Mouse (Mus musculus): ENCODE measurements around the gene Rras.

Gene Rras

DNA sequence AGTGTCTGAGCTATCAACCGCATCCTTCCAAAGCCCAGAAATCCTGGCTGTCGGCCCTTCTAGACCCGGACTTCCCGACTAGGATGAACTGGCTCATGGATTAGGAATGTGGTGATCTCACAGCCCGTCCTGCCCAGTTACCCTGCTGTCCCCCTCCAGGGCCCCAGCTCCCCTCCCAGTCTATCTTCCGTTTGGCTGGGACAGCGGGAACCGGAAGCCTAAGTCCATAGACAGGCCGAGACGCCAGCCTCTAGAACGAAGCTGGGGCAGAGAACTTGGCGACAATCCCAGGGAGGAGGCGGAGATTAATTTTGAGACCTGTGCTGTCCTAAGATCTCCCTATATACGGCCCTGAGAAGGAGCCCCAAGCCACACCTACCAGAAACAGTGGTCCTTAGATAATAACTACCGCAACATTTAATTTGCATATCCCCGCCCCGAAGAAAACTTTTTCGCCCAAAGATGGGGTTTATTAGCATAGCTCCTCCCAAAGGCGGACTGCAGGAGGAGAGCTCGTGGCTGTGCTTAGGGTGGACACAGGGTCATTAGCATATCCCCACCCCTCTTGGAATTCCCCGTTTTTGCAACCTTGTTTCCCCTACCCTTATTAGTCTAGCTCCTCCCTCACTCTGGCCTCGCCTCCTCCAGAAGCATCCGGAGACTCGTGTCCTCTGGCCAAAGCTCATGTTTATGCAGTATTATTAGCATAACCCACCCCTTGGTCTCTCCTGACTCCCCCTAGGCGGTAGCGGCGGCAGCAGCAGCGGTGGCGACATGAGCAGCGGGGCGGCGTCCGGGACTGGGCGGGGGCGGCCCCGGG lies at the start of gene Rras:
Gene Rras (plus strand): TSS at position 720 of the 820 bp plus-strand sequence.
- peak; percentile 99 for DNase-seq

DNA sequence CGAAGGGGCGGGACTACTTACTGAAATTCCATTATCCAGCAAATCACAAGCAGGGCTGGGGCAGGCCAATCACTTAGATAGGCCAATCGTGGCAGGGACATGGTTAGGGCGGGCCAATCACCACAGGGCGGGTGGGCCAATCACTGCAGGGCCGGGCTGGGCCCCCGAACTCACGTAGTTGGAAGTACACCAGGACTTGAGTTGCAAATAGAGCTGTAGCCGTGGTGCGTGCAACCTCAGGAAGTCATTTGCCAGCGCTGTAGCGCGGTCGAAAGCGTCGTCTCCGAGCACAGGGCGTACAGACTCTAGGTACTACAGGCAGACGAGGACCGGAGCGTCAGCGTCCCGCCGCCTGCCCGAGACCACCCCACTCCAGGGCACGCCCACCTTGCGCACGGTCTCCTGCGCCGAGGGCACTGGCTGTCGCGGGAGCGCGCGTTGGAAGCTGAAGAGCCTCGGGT lies 47.5 kb upstream of the Rras start:
- peak; percentile 91 for DNase-seq

DNA sequence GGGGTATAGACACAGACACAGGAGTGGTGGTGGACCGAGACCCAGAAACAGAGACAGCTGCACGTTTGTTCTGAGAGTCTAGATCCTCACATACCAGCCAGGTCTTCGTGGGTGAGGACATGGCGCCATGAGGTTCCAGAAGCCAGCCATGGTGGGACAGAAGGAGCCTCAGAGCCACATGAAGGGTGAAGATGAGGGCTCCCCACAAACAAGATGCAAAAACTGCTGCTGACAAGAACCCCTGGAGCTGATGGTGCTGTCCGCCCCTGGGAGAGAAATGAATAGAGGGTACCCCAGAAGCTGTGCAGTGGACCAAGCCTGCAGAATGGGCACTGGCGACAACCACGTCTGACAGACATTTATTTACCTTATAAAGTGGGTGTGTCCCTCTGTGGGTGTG lies 46.6 kb upstream of the Rras start:
- DNase-seq: no peak

GRCm38 (mm10) chr7:44973415-44974130 lies 44.2 kb upstream of the Rras start:
- no peak for DNase-seq

- peak; percentile 73 for DNase-seq
These were observed 43.2 kb upstream of the Rras start, which contains the start of gene Cpt1c for GRCm38 (mm10) chr7:44974383-44975116. TSS of gene Cpt1c (minus strand) at chr7:44974851.

DNA sequence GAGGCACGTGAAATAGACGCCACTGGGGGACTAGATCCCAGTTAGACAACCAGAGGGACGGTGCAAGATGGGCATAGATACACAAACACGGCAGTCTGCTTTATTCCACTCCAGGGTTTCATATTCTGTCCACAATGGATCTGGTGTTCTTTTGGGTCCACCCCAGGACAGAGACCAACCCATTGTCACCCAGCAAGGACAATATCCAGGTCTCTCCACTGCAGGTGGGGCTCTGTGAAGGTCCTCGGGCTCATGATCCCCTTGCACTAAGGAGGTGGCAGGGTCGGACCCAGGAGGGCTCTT lies 42.7 kb upstream of the Rras start:
- DNase-seq: no peak

GRCm38 (mm10) chr7:44978300-44978699 lies 39.5 kb upstream of the Rras start:
- DNase-seq: no peak

DNA sequence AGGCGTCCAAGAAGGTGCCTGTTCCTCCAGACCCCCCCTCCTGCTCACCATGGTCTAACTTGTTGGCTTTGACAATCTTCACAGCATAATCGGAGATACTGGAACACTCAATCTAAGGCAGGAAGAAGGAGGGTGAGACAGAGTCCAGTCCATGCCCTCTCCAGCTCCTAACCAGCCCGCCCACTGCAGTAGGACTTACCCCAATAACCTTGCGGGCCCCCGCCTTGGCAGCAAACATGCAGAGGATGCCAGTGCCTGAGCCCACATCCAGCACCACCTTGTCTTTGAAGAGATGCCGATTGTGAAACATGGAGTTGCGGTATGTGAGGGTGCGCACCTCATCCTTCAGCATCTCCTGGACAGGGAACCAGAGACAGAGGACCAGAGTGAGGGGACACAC lies 36.2 kb upstream of the Rras start:
- DNase-seq: no peak

DNA sequence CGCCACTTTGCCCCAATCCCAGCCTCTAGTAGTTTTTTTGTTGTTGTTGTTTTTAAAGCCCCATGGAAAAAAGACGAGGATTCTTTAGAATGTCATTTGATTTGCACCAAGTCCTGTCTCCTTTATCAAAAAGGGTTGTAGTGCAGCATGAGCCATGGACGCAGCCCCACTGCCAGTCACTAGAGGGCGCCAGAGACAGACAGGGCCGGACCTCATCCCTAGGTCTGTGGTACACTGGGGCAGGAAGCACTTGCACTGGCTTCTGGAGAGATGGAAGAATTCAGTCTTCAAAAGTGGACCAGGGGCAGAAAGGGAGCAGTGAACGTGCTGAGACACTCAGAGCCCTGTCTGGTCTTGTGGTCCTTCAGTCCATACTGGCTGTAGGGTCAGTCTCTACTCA lies 34.7 kb upstream of the Rras start:
- DNase-seq: peak; percentile 93

GRCm38 (mm10) chr7:44983944-44984832 lies 33.6 kb upstream of the Rras start:
- DNase-seq: no peak

- DNase-seq: no peak
These were observed 33.0 kb upstream of the Rras start for GRCm38 (mm10) chr7:44984833-44985164.

DNA sequence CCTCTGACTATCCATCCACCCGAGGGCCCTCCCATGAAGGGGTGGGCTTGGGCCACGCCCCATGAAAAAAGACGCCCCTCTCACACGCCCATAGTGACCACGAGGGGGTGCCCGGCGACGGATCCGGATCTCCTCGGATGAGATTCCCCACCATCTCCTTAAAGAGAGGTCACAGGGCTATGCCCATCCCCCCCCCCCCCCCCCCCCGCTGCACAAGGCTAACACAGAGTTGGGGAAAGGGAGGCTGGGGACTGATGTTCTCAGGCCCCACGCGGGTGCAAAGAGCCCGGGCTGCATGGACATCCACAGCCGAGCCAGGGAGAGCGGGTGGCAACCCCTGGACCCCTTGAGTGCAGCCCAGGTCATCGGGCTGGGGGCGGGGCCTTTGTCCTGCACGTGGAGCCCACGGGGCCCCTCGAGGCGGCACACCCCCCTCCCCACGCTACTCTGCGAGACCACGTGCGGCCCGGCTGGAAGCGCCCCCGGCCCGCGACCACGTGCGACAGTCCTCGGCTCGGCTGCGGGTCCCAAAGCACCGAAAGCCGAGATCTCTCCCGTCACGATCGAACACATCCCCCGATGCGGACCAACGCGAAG lies 32.1 kb upstream of the Rras start:
- DNase-seq: peak; percentile 73

GRCm38 (mm10) chr7:44986192-44986878 lies 31.4 kb upstream of the Rras start, which contains the start of gene Prmt1:
TSS of gene Prmt1 (minus strand) at chr7:44986568.
- DNase-seq: peak; percentile 100

DNA sequence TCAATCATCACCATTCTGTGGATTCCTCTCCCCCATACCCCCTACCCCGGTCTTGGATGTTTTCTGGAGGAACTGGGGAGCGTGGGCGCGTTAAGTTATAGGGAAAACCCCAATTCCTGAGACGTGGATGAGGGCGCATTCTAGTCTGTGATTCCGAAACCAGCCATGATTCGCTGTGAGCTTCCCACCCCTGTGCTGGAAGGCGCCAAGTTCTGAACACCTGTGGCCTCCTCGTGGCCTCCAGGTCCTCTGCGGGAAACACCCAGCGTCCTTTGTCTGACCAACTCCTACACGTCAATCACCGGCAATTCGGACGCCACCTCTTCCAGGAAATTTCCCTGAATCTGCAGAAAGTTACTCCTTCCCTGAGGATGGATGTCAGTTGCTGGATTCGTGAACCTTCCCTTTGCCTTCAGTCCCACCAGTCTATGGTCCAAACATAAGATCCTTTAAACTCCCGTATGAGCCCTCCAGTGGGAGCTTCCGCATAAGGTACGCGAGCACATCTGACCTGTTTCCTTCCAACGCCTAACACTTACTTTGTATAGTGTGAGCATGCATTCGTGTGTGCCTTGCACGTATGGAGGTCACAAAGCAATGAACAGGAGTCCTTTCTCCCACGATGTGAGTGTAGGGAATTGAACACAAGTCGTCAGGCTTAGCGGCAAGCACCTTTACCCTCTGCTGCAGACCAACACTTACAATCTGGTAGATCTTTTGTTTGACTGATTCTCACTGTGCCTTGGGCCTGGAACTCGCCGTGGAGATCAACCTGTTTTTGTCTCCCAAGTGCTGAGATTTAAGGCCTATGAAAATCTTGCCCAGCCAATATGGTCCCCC lies 30.7 kb upstream of the Rras start:
- DNase-seq: no peak

DNA sequence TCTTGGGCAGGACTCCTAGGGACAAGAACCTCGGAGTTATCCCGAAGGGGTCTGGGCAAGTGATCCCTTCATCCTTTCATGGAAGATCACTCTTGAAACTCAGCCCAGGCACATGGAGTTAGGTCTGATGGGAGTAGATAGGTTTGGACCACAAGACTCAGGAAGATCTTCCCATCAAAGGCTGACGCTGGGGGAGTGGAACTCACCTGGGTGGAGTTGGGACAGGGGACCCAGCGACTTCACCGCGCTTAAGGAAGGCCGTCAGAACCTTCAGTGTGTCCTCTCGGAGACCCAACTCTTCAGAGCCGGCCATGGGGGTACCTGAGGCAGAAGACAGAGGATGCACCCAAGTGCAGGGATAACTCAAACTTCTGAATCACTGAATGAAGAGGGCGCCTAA lies 21.1 kb upstream of the Rras start:
- DNase-seq: no peak

- DNase-seq: peak; percentile 98
These were observed 20.4 kb upstream of the Rras start, which contains the start of gene Irf3 for GRCm38 (mm10) chr7:44997231-44997939. TSS of gene Irf3 (plus strand) at chr7:44997648.

DNA sequence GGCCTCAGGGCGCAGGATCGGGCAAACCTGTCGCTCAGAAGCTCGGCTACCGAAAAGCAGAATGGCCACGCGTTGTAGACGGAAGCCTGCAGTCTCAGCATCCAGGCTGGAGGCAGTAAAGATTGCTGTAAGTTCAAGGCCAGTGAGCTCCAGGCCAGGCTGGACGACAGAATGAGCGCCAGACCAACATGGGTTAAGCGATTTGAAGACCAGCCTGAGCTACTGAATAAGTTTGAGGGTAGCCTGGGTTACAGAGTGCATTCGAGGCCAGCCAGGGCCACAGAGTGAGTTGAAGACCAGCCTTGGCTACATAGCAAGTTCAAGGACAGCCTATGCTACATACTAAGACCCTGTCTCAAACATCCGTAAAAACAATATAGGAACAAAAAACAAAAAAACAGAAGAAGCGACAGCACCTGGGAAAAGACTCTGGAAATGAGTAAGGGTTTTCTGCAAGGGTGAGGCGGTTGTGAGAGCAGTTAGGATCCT lies 19.8 kb upstream of the Rras start:
- no peak for DNase-seq

- peak; percentile 87 for DNase-seq
These were observed 19.2 kb upstream of the Rras start, which contains the start of gene Bcl2l12 for GRCm38 (mm10) chr7:44998501-44998955. TSS of gene Bcl2l12 (minus strand) at chr7:44998712.

DNA sequence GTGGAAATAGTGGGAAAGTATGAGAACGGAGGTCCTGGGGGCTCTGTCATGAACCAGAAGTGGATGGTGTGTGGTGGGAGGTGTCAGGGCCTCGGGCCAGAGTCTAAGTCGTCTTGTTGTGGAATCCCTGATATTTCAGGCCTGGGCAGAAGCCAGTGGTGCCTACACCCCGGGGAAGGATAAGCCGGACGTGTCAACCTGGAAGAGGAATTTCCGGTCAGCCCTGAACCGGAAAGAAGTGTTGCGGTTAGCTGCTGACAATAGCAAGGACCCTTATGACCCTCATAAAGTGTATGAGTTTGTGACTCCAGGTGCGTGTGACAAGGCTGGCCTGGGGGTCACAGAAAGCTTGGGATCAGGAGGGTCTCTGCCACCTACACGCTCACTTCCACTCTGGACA lies 18.0 kb upstream of the Rras start:
- DNase-seq: peak; percentile 60
